Mouse (Mus musculus) adrenal gland, adult (tissue): ENCODE results near the gene Zbtb20.

Experiments used
- DNase-seq, 2 experiments: peaks; one replicate each; pipeline ENCODE4 v3.0.0; 2022 to 2023; ENCODE audit warnings: low spot score in 1 of 2; ENCODE audit not compliant: inconsistent age in 2 of 2

Gene Zbtb20

DNA sequence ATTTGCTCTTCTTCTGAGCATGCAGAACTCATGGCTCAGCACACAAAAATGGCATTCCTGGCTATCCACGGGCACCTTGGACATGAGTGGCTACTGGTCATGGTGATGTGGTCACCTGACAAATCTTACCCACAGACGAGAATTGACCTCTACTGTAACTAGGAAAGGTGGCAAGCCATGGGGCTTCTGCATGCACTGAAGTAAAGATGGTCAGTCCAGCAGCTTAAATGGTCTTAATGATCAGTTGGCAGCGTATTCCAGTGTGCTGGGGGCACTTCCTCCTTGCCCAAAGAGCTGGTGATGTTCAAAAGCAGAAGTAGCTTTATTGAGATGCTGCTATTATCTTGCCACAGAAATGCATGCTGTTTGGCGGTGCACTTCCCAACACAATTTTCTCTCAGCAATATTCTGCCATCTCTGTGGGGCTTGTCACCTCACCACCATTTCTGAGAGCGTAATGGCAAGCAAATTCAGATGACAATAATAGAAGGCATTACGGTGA, 704.7 kb downstream of the Zbtb20 start:
- peak in 1 of 2 experiments; percentile 26 for DNase-seq

DNA sequence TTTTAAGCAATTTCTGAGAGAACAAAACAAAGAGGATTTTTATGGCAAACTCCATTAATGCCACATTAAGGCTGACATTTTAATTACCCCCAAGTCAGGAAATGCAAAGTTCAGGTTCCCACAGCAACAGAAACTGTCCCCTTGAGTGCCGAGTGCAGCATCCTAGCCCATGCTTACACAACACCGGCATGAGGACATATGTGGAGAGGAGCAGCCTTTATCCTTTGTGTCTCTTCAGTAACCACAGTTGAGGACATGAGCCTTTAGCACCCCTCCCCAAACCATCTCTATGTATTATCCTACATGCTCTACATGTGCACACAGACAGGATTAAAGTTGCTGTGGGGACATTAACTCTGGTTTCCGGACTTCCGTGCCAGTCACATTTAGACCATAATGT, 705.9 kb downstream of the Zbtb20 start:
- DNase-seq = peak in 1 of 2 experiments; percentile 27

DNA sequence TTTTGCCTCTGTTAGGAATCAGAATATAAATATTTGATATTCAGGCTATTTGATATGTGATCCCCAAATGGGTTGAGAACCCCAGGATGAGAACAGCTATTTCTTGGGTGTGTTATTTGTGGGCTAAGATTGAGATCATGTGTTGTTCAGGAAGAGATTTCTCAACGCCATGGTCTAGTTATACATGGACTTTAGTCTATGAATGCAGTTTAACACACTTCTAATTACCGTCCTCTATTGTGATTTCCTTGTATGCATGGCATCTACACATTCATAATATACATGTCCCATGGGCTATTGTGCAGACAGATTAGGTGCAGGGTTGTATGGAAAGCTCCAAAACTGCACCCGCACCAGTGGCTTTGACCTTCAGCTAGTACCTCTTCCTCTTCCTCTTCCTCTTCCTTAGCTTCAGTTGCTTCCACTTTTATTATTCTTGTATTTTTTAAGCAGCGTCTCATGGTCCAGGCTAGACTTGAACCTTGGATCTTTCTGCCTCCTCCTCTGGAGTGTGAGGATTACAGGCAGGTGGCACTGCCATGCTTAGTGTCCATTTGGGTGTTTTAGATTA, 711.3 kb downstream of the Zbtb20 start:
- no peak for DNase-seq

DNA sequence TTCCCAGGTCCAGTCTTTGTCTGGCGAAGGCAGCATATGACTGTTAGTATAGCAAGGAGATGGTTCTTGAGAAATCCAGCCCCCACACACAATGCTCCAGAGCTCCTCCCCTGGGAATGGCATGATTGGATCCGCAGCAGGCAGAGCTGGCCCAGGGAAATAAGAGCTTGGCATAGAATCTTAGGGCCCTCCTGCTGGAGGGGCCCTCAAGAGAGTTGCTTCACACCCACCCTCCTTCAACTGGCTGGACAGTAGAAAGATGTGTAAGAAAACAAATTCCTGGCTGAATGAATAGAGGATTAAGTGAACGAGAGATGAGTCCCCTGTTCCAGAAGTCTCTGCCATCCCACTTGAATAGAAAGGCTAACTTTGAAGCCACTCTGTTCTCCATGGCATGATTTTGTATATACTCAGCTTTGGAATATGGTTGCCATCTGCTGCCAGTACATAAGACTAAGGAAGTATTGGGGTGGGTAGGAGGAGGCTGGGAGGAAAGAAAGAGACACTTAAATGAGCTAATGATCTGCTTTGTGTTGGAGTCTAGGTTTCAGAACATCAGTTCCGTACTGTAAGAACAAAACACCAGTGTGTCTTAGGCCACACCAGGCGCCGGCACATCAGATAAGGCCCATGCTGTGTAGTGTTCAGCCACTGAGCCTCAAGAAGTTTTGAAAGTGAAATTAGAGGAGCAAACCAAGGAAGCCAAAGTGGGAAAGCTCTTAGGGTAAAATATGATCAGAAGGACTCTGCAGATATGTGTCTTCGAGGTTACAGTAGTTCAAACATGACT, 715.2 kb downstream of the Zbtb20 start:
- peak in 1 of 2 experiments; percentile 51 for DNase-seq

DNA sequence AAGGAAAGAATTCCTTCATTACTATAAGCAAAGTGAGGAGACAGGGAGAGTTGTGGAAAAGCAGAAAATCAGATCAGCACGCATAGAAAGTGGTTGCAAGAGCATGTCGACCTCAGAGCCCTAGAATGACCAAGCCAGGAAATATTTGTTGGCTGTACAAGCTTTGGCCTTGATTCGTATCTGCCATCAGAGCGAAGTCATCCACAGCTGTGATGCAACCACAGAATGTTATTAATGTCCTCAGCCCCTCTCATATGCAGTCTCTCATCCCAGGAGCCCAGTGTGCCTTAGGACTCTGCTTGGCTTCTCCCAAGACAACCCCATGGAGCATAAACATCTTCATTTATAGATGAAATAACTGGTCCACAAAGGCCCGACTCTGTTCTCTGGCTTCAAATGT, 716.4 kb downstream of the Zbtb20 start:
- peak; percentile 82 to 91 for DNase-seq

DNA sequence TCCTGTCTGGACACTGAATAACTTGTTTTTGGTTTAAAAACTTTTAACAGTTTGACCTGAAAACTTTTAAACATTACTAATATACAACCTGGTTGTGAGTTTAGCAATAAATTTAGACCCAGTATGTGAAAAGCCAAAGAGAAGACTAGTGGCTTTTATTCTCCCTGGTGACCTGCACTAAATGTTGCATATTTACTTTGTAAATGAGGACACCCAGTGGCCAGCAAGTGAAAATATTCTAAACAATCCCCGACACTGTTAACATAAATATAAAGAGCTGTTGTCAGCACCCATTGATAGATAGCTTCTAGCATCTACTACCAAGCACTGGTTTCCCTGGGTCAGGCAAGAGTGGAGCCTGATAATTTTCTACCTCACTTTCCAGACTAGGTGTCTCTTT, 717.1 kb downstream of the Zbtb20 start:
- peak in 1 of 2 experiments; percentile 77 for DNase-seq

DNA sequence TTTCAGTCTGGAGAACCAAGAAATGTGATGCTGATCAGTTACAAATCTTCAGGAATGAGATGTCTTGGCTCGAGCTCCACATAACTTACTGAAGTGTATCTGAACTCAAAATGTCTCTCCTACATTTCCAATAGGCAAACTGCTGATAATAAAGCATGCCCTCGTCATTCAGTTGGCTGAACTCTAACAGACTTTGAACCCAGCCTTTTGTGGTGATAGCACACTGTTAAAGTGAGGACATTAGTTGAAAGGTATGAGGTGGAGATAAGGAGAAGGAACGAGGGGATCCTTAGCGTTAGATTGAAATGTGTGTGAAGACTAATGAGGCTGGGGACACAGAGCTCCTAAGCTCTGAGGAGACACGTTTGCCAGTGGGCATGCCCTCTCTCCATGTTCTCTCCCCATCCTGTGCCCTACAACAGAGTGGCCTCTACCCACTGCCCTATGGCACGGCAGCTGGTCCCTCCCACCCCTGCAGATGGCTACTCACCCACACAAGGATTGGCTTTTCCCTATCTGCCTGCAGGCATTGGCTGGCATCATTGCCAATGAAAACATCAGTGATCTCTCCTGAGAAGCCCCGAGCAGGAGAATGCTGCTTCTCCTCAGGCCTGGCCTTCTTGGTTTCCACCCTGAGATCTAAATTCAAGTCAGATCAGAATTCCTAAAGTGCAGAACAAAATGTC, 721.8 kb downstream of the Zbtb20 start:
- no peak for DNase-seq

DNA sequence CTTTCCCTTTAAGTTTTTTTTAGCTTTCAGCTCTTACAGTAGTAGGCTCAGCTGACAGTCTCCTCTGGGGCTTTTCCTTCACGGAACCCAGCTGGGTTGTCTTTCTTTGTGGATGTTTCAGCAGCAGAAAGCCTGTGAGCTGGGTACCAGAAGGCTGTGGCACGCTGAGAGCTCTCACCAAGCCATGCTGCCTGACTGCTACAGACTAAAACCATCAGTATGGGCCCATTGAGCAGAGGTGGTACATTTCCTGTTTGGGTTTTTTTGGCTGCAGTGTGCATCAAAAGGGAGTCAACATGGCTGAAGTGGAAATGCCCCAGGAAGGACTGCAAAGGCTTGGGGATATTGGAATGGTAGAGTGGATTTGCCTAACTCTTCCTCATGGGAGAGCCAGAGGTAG, 724.0 kb downstream of the Zbtb20 start:
- no peak for DNase-seq

DNA sequence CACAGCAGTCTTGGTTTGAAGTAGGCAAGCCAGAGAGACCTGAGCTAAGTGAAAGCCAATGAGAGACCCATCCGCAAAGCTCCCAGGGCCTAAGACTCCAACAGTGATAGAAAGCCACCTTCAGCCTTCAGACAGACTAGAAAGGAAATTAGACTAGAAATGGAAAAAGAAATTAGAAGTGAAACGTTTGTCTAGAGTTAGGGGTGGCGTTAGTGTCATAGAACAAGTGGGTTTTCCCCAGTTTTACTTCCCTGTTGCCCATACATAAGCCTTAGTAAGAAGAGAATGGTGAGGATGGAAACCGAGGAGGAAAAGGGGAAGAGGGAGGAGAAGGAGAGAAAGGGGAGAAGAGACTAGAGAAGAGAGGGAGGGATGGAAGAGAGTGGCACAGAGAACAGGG, 726.9 kb downstream of the Zbtb20 start:
- no peak for DNase-seq

DNA sequence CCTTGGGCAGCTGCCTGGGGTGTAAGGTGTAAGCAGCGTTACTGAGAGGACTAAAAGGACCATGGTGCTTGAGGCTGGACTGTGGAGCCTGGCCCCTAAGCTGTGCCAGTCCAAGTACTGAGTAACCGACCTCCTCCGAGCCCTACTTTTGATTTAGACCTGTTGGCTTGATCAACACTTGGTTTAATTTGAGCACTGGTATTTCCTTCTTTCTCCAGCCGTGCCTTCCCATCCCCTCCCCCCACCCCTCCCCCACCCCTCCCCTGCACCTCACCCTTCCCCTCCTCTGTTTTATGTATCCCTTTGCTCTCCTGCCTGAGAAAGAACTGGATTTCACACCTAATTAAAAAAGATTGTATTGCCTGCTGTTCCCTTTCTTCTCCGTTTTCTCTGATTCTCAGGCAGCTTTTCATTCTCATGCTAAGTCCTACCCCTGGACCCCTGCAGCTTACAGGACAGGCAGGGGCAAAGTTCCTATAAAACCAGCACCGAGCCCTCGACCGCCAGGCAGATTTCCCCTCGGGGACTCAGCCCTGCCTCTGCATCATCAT, 728.0 kb downstream of the Zbtb20 start:
- DNase-seq = no peak

DNA sequence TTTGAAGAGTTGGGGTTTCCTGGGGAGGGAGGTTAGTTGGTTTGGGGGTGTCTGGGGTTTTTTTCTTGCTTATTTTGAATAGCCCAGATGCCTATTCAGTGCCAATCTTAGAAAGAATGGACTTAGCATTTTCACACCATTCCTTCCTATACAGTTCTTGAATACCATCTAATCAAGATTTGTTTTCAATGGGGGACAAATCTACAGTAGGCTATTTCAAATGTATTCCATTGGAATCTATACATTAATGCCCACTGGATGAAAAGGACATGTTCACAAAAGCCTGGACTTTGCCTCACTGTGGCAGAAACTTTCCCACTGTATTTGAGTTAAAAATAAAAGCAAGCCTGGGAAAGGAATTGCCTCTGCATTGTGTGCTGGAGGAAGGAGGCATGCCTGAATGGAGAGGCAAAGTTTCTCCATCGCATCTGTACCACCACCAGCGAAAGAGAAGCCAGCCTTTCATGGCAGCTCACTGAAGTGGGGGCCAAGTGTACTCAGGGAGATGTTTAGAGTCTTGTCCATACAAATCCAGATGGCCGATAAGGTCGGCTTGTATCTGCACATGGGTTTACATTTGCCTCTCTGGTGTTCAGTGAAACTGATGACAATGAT, 728.8 kb downstream of the Zbtb20 start:
- DNase-seq = no peak

DNA sequence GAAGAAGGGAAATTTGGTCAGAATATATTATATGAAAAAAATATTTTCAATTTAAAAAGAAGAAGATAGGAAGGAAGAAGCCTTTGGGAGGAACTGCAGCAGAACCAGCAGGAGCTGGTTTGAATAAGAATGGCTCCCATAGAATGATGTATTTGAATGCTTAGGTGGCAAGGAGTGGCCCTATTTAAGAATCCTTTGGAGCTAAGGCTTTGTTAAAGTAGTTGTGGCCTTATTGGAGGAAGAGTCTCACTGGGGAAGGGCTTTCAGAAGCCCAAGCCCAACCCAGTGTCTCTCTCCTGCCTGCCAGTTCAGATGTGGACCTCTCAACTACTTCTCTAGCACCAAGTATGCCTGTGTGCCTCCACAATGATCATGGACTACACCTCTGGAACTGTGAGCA, 731.4 kb downstream of the Zbtb20 start:
- DNase-seq = no peak

DNA sequence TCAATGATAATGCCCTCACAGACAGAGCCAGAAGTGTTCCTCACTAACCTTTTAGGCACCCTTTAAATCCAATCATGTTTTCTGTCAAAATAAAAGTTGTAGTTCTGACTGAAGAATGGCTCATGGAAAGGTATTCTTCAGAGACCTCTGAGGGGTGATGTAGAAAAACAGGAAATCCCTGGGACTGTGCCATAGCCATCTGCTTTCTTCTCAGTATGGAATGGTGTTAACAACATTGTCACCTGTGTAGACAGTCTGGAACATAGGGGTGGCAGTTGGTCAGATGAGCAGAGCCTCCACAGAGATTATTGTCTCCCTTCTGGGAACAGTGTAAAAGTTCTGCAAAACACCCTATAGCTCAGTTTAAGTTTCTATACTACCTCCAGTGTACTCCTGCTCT, 732.4 kb downstream of the Zbtb20 start:
- no peak for DNase-seq

DNA sequence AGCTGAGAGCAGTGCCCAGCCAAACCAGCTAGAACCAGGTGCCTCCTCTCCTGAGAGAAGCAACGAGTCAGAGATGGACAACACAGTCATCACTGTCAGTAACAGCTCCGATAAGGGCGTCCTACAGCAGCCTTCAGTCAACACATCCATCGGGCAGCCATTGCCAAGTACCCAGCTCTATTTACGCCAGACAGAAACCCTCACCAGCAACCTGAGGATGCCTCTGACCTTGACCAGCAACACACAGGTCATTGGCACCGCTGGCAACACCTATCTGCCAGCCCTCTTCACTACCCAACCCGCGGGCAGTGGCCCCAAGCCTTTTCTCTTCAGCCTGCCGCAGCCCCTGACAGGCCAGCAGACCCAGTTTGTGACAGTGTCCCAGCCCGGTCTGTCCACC, 734.7 kb downstream of the Zbtb20 start:
- DNase-seq = no peak

DNA sequence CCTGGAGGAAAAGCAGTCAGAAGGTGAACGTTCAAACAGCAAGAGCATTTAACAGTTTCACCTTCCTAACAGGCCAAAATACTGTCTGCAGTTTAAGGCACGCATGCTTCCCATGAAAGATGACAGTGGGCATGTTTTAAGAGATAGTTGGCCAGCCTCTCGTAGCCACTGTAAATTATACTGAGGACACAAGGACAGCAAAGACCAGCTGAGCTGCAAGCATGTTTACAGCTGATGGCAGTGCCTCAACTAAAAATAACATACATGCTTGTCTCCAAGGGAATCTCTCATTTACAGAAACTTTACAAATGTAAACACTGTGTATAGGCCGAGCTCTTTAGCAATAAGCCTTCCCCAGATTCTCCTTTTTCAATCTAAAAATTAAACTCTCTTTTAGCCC, 740.7 kb downstream of the Zbtb20 start:
- peak in 1 of 2 experiments; percentile 47 for DNase-seq

DNA sequence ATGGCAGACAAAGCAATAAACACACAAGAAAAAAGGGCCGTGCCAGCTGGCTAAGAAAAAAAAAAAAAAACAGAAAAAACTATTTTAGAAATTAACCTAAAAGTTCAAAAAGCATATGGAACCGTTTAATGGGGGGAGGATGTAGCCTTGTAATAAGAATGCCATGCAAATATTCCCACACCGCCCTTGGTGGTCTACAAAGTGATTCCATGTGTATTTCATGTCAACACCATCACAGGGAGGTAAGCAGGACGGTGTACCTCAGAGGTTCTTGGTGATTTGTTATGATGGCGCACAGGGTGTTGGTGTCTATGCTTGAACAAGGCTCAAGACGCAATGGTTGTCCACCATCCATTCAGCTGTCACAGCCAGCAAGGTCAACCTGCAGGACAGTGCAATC, 741.7 kb downstream of the Zbtb20 start:
- DNase-seq = no peak

DNA sequence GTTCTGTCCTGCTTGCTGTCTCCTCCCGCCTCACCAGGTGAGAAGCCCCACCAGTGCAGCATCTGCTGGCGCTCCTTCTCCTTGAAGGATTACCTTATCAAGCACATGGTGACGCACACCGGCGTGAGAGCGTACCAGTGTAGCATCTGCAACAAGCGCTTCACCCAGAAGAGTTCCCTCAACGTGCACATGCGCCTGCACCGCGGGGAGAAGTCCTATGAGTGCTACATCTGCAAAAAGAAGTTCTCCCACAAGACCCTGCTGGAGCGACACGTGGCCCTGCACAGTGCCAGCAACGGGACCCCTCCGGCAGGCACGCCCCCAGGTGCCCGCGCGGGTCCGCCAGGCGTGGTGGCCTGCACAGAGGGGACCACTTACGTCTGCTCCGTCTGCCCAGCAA, 742.6 kb downstream of the Zbtb20 start:
- no peak for DNase-seq

DNA sequence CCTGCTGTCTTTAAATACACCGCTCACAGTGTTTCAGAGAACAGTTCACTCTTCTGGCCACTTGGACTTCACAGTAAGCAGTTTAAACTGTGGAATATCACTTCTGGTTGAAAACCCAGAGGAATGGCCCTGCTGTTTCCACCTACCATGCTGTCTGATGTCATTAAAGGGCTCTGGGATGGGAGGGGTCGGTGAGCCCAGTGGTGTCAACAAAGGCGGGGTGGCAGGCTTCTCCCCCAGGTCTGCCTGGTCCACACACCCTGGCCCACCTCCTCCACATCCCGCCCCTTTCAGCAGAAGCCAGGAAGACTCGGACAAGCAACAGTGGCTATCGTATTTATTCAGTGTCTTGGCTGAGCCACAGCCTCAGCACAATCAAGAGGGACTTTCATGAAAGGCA, 743.6 kb downstream of the Zbtb20 start:
- no peak for DNase-seq

DNA sequence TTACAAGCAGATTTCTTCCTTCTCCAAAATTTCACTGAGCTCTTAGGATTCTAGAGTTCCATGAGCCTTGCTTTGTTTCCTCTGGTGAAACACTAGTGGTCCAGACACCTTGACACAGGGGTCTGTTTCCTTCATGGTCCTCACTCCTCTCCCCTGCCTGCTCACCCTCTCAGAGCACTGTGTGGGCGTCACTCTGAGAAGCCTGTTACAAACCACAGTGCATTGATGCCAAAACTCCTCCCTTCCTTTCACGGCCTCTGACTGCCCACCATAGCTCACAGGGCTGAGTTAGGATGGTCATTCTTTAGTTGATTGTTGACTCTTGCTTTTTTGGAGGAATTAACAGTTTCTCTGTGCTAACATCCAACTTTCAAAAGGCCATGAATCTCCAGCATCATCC, 744.7 kb downstream of the Zbtb20 start:
- no peak for DNase-seq

DNA sequence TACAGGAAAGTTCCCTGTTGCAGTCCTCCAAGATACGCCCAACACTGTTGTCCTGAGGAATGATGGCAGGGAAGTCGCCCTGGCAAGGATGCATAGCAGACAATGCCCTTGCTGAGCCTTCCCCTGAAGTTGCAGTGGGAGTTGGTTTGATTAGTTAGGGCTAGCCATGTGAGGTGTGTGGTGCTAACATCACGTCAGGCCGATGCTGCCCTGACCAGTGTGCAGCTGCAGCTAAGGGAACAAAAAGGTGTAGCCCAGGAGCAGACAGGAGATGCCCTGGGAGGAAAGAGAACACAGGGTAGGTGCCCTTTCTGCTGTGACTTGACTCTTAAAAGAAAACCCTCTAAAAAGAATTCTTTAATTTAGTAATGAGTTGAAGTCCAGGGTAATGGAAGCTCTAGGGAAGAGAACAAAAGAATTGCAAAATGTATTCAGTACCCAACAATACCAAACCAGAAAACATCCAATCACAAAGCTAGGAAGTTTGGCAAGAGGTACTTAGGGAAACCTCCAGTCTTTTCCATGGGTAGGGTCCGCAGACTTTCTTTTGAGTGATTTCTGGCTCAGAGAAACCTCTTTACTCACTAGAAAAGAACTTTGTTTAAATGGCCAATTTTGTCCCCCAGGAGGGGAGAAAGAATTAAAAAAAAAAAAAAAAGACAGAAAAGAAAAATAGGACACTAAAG, 747.8 kb downstream of the Zbtb20 start:
- DNase-seq = no peak

DNA sequence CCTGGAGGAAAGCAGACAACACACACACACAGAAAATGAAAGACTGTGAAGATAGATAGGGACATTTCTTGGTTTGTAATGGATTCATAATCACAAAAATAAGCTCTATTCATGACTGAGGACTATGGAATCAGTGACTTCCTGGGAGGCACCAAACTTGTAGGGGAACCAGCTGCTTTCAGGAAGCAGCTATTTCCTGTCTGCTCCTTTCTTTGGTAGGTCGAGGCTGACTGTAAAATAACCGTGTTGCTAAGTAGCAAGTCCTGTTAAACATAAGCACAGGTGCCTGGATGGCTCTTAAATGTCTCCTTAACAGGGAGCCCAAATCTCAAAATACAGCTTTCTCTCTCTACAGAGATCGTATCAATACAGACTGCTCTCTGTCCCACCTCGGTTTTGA, 749.2 kb downstream of the Zbtb20 start:
- DNase-seq = no peak
